Mouse (Mus musculus): ENCODE measurements around the gene Lsm11. TPM values are rescaled to one million over a fixed set of nuclear protein-coding genes. Genes with fewer than 3 reads are reported as not detected.

The Lsm11 gene
- total RNA-seq, 2 experiments from 2014 or later = 117 to 128 TPM

GRCm38 (mm10) chr11:45938917-45939316 lies 5.8 kb downstream of the Lsm11 start:
- intact Hi-C loops (cut with DNase I) = no loop called here
- no peak for DNase-seq (ENCODE audit: extremely low spot score in 1 of 2, low spot score in 2 of 2)

GRCm38 (mm10) chr11:45937478-45937877 lies 7.3 kb downstream of the Lsm11 start:
- intact Hi-C loops (cut with DNase I) = no loop called here
- no peak for DNase-seq (ENCODE audit: extremely low spot score in 1 of 2, low spot score in 2 of 2)

GRCm38 (mm10) chr11:45932771-45933170 lies 12.0 kb downstream of the Lsm11 start:
- no peak for DNase-seq (ENCODE audit: extremely low spot score in 1 of 2, low spot score in 2 of 2)
- intact Hi-C loops (cut with DNase I) = no loop called here

- no peak for DNase-seq (ENCODE audit: extremely low spot score in 1 of 2, low spot score in 2 of 2)
- intact Hi-C loops (cut with DNase I) = loop anchor here (5.0 kb wide), 1 partner anchor 1342 kb away; no protein-coding TSS in a partner anchor
Observed at GRCm38 (mm10) chr11:45929541-45929940, 15.2 kb downstream of the Lsm11 start.

GRCm38 (mm10) chr11:45927456-45927855 lies 17.3 kb downstream of the Lsm11 start:
- no peak for DNase-seq (ENCODE audit: extremely low spot score in 1 of 2, low spot score in 2 of 2)
- intact Hi-C loops (cut with DNase I) = loop anchor here (5.0 kb wide), 1 partner anchor 1340 kb away; no protein-coding TSS in a partner anchor

- intact Hi-C loops (cut with DNase I) = loop anchor here (5.0 kb wide), 1 partner anchor 1339 kb away; no protein-coding TSS in a partner anchor
- peak; percentile 70 to 75 for DNase-seq (ENCODE audit: extremely low spot score in 1 of 2, low spot score in 2 of 2)
Observed at GRCm38 (mm10) chr11:45926640-45927082, 18.1 kb downstream of the Lsm11 start.

GRCm38 (mm10) chr11:45925436-45925835 lies 19.3 kb downstream of the Lsm11 start:
- intact Hi-C loops (cut with DNase I) = loop anchor here (5.0 kb wide), 1 partner anchor 1338 kb away; no protein-coding TSS in a partner anchor

GRCm38 (mm10) chr11:45921480-45921898 lies 23.2 kb downstream of the Lsm11 start:
- DNase-seq (ENCODE audit: extremely low spot score in 1 of 2, low spot score in 2 of 2) = no peak
- intact Hi-C loops (cut with DNase I) = no loop called here

More at GRCm38 (mm10) chr11:45925436-45925835, 19.3 kb downstream of the Lsm11 start:
- DNase-seq (ENCODE audit: extremely low spot score in 1 of 2, low spot score in 2 of 2) = no peak

- intact Hi-C loops (cut with DNase I) = no loop called here
- no peak for DNase-seq (ENCODE audit: extremely low spot score in 1 of 2, low spot score in 2 of 2)
Observed at GRCm38 (mm10) chr11:45921026-45921425, 23.7 kb downstream of the Lsm11 start.

- intact Hi-C loops (cut with DNase I) = no loop called here
Observed at GRCm38 (mm10) chr11:45918836-45919235, 25.9 kb downstream of the Lsm11 start.

GRCm38 (mm10) chr11:45918018-45918417 lies 26.7 kb downstream of the Lsm11 start:
- intact Hi-C loops (cut with DNase I) = no loop called here
- no peak for DNase-seq (ENCODE audit: extremely low spot score in 1 of 2, low spot score in 2 of 2)

More at GRCm38 (mm10) chr11:45918836-45919235, 25.9 kb downstream of the Lsm11 start:
- DNase-seq (ENCODE audit: extremely low spot score in 1 of 2, low spot score in 2 of 2) = no peak

- intact Hi-C loops (cut with DNase I) = no loop called here
- DNase-seq (ENCODE audit: extremely low spot score in 1 of 2, low spot score in 2 of 2) = no peak
Observed at GRCm38 (mm10) chr11:45916196-45916595, 28.5 kb downstream of the Lsm11 start.

GRCm38 (mm10) chr11:45910701-45911100 lies 34.0 kb downstream of the Lsm11 start:
- no peak for DNase-seq (ENCODE audit: extremely low spot score in 1 of 2, low spot score in 2 of 2)
- intact Hi-C loops (cut with DNase I) = no loop called here

- intact Hi-C loops (cut with DNase I) = no loop called here
- DNase-seq (ENCODE audit: extremely low spot score in 1 of 2, low spot score in 2 of 2) = no peak
Observed at GRCm38 (mm10) chr11:45908894-45909293, 35.8 kb downstream of the Lsm11 start.

- no peak for DNase-seq (ENCODE audit: extremely low spot score in 1 of 2, low spot score in 2 of 2)
- intact Hi-C loops (cut with DNase I) = no loop called here
Observed at GRCm38 (mm10) chr11:45908070-45908469, 36.7 kb downstream of the Lsm11 start.

- no peak for DNase-seq (ENCODE audit: extremely low spot score in 1 of 2, low spot score in 2 of 2)
- intact Hi-C loops (cut with DNase I) = no loop called here
Observed at GRCm38 (mm10) chr11:45907301-45907700, 37.4 kb downstream of the Lsm11 start.

GRCm38 (mm10) chr11:45906109-45906786 lies 38.5 kb downstream of the Lsm11 start:
- intact Hi-C loops (cut with DNase I) = no loop called here
- DNase-seq (ENCODE audit: extremely low spot score in 1 of 2, low spot score in 2 of 2) = no peak

GRCm38 (mm10) chr11:45900233-45901015 lies 44.3 kb downstream of the Lsm11 start:
- intact Hi-C loops (cut with DNase I) = no loop called here
- no peak for DNase-seq (ENCODE audit: extremely low spot score in 1 of 2, low spot score in 2 of 2)

- DNase-seq (ENCODE audit: extremely low spot score in 1 of 2, low spot score in 2 of 2) = peak in 1 of 2 experiments; percentile 24
- intact Hi-C loops (cut with DNase I) = no loop called here
Observed at GRCm38 (mm10) chr11:45897392-45897791, 47.3 kb downstream of the Lsm11 start.

Data from left cerebral cortex, postnatal 10 days (tissue).